Mouse (Mus musculus): ENCODE results near the gene Cldn13. TPM values are rescaled to one million over a fixed set of nuclear protein-coding genes. Genes with fewer than 3 reads are reported as not detected.

Gene Cldn13
- polyA plus RNA-seq, 1 experiment = 35.1 TPM

- no peak for DNase-seq (ENCODE audit: low read depth in 1 of 2, low spot score in 2 of 2)
- no peak for TF ChIP-seq CTCF (IDR thresholded peaks at IDR 0.05; ENCODE audit: extremely low read depth, insufficient read depth, insufficient read length, insufficient replicate concordance)
- no peak for TF ChIP-seq POLR2A (IDR thresholded peaks at IDR 0.05; ENCODE audit: low read depth, low read length)
- no peaks in the 10 kb centered on the region for H3K4me1 ChIP-seq (ENCODE audit: control insufficient read depth, insufficient read depth, insufficient read length)
- no peaks in the 10 kb centered on the region for H3K36me3 ChIP-seq (ENCODE audit: control insufficient read depth, insufficient read depth, low read length)
- H3K27me3 ChIP-seq (ENCODE audit: control insufficient read depth, insufficient read depth, low read length) = no peaks in the 10 kb centered on the region
- no peak overlapping the region for H3K4me3 ChIP-seq (ENCODE audit: extremely low read depth, insufficient read depth, insufficient read length)
- 58% methylated on average over 18 of the region's 18 CpGs for WGBS
- no peak overlapping the region for H3K27ac ChIP-seq (ENCODE audit: insufficient read depth, low read length)
Measured at GRCm38 (mm10) chr5:134867320-134868144, 47.8 kb downstream of the Cldn13 start.

GRCm38 (mm10) chr5:134865158-134865557 lies 50.2 kb downstream of the Cldn13 start:
- Histone ChIP-seq H3K4me1 (ENCODE audit: control insufficient read depth, insufficient read depth, insufficient read length) (no peaks in the 10 kb centered on the region), H3K27ac (ENCODE audit: insufficient read depth, low read length) (no peak overlapping the region), H3K27me3 (ENCODE audit: control insufficient read depth, insufficient read depth, low read length) (no peaks in the 10 kb centered on the region), H3K36me3 (ENCODE audit: control insufficient read depth, insufficient read depth, low read length) (no peaks in the 10 kb centered on the region), H3K4me3 (ENCODE audit: extremely low read depth, insufficient read depth, insufficient read length) (no peak overlapping the region)
- 75% methylated on average over 8 of the region's 8 CpGs for WGBS
- TF ChIP-seq POLR2A (IDR thresholded peaks at IDR 0.05; ENCODE audit: low read depth, low read length) (no peak), CTCF (IDR thresholded peaks at IDR 0.05; ENCODE audit: extremely low read depth, insufficient read depth, insufficient read length, insufficient replicate concordance) (no peak)
- no peak for DNase-seq (ENCODE audit: low read depth in 1 of 2, low spot score in 2 of 2)

Other genes starting within 250 kb of the Cldn13 start
- 25.0 and 25.7 TPM in 2 replicates for gene Limk1, start 226.9 kb downstream of the Cldn13 start, polyA plus RNA-seq (2012; rRNA removed)
- 39.4 and 41.9 TPM in 2 replicates for gene Eln, start 168.2 kb downstream of the Cldn13 start, polyA plus RNA-seq (2012; rRNA removed)
- 0.14 TPM in 1 of 2 replicates, not detected in the other for gene Tmem270, start 8.8 kb downstream of the Cldn13 start, polyA plus RNA-seq (2012; rRNA removed)
- 9.8 and 11.3 TPM in 2 replicates for gene Mettl27, start 16.8 kb upstream of the Cldn13 start, polyA plus RNA-seq (2012; rRNA removed)
- gene Cldn4, start 31.4 kb upstream of the Cldn13 start, polyA plus RNA-seq (2012; rRNA removed) = 0.38 and 0.44 TPM in 2 replicates
- 3.1 and 5.0 TPM in 2 replicates for gene Cldn3, start 70.7 kb upstream of the Cldn13 start, polyA plus RNA-seq (2012; rRNA removed)
- gene Abhd11, start 93.6 kb upstream of the Cldn13 start, polyA plus RNA-seq (2012; rRNA removed) = 43.6 and 53.7 TPM in 2 replicates
- 8.5 and 9.0 TPM in 2 replicates for gene Stx1a, start 108.0 kb upstream of the Cldn13 start, polyA plus RNA-seq (2012; rRNA removed)
- 15.5 and 23.5 TPM in 2 replicates for gene Dnajc30, start 148.7 kb upstream of the Cldn13 start, polyA plus RNA-seq (2012; rRNA removed)
- gene Bud23, start 149.4 kb upstream of the Cldn13 start, polyA plus RNA-seq (2012; rRNA removed) = 47.5 and 67.3 TPM in 2 replicates
- gene Vps37d, start 162.7 kb upstream of the Cldn13 start, polyA plus RNA-seq (2012; rRNA removed) = 0.78 and 1.4 TPM in 2 replicates
- 0.70 and 1.2 TPM in 2 replicates for gene Mlxipl, start 174.4 kb upstream of the Cldn13 start, polyA plus RNA-seq (2012; rRNA removed)
- gene Tbl2, start 234.1 kb upstream of the Cldn13 start, polyA plus RNA-seq (2012; rRNA removed) = 6.1 and 7.2 TPM in 2 replicates

Data from spleen, adult 2 months (tissue).